Mouse (Mus musculus) MEL (cell line): ENCODE measurements around the gene Nenf.

ENCODE experiments used
- CTCF ChIP-seq, 3 experiments: IDR thresholded peaks in 2 of 3; conservative IDR thresholded peaks in 1 of 3; 2 replicates each; pipeline ENCODE4 v1.5.1; 2011 to 2012; ENCODE audit warnings: low read length in 3 of 3, low read depth in 2 of 3, mild to moderate bottlenecking in 2 of 3, improper control_type of control experiment in 1 of 3, inconsistent platforms in 1 of 3, mixed read lengths in 1 of 3, moderate library complexity in 1 of 3; ENCODE audit not compliant: control insufficient read depth in 1 of 3, insufficient read depth in 1 of 3, poor library complexity in 1 of 3, severe bottlenecking in 1 of 3
- POLR2A ChIP-seq, 2 experiments: IDR thresholded peaks; 2 replicates each; pipeline ENCODE4 v1.6.1; 2011 to 2012; ENCODE audit warnings: low read length in 2 of 2, mild to moderate bottlenecking in 2 of 2, control low read depth in 1 of 2, improper control_type of control experiment in 1 of 2, low read depth in 1 of 2, moderate library complexity in 1 of 2; ENCODE audit not compliant: control insufficient read depth in 1 of 2, insufficient read depth in 1 of 2, poor library complexity in 1 of 2

DNA sequence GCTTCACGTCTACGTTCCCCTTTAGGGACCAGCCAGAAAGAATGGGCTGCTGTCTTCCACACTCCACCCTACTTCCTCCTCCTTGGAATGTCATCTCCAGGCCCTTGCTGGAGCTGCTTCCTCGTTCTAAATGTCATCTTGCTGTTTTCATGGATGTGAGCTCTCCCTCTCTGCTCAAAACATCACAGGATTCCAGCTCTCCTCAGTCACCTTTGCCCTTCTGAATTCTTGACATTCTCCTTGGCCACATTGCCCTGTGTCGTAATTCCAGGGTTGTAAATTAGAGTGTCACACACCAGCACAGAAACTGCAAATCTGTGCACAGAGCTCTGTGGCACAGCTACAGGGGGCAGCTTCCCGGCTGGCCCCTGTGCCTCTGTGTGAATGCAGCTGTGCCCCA, 50.1 kb downstream of the Nenf start:
- TF ChIP-seq POLR2A (IDR thresholded peaks at IDR 0.05; ENCODE audit: control insufficient read depth in 1 of 2, insufficient read depth in 1 of 2, low read depth in 1 of 2, low read length in 2 of 2, poor library complexity in 1 of 2) (no peak), CTCF (IDR thresholded peaks at IDR 0.05 in 2 of 3, conservative IDR thresholded peaks at IDR 0.05 in 1 of 3; ENCODE audit: control insufficient read depth in 1 of 3, insufficient read depth in 1 of 3, low read depth in 2 of 3, low read length in 3 of 3, poor library complexity in 1 of 3, severe bottlenecking in 1 of 3) (no peak)
